Mouse (Mus musculus) E14TG2a.4 (cell line): ENCODE measurements around the gene Sfn.

Experiments used
- H3K27me3 ChIP-seq: 2 replicates; pipeline ENCODE4 v1.6.1; 2014; ENCODE audit warnings: low read length, control low read depth; ENCODE audit not compliant: insufficient read depth
- H3K36me3 ChIP-seq: 2 replicates; pipeline ENCODE4 v1.6.1; 2014; ENCODE audit warnings: low read length, control low read depth; ENCODE audit not compliant: insufficient read depth
- H3K4me1 ChIP-seq: replicated peaks from 2 replicates; pipeline ENCODE4 v1.6.1; 2014; ENCODE audit warnings: low read depth, low read length, control low read depth
- H3K4me3 ChIP-seq: replicated peaks from 2 replicates; pipeline ENCODE4 v1.5.1; 2014; ENCODE audit warnings: mild to moderate bottlenecking, low read length
- H3K9me3 ChIP-seq: 2 replicates; pipeline ENCODE4 v1.6.1; 2014; ENCODE audit warnings: low read length, control low read depth
- CTCF ChIP-seq: conservative IDR thresholded peaks from 2 replicates; pipeline ENCODE4 v1.5.1; 2014; ENCODE audit warnings: low read length
- NANOG ChIP-seq: IDR thresholded peaks from 2 replicates; pipeline ENCODE4 v1.6.1; 2014; ENCODE audit warnings: borderline replicate concordance, low read length, mixed read lengths
- POU5F1 ChIP-seq: IDR thresholded peaks from 2 replicates; pipeline ENCODE4 v1.6.1; 2014; ENCODE audit warnings: low read length, borderline replicate concordance

Sfn gene

DNA sequence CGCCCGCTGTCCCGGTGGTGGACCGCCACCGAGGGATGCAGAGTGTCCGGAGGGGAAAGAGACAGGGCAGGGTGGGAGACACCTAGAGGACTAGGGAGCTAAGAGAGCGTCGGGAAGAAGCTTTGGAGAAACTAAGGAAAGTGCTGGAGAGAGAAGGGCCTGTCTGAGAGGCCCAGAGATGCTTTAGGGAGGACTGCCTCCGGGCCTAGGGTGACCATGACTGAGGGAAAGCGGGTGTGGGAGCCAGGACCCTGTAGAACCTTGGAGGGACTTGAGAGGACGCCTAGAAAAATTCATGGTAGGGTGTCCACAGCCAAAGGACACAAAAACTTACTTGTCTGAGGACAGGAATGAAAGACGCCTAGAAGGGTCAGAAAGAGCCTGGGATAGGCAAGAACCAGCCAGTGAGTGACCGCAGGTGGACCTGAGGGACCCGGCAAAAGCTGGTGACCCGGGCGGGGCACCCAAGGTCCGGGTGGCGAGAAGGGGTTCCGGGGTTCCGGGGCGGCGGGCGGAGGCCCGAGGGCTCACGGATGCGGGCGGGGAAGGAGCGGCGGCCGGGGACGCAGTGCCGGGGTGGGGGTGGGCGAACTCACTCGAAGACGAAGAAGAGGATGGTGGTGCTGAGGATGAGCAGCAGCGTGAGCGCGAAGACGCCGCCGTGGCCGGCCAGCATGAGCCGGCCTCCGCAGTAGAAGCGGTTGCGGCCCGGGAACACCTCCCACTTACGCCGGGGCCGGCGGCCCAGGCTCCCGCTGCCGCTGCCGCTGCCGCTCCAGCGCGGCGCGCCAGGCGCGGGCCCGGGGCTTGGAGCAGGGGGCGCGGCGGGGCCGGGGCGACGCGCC is 30.7 kb upstream of the Sfn start:
- H3K4me1 ChIP-seq, result peaks cover 65% of the 10 kb centered on the region
- H3K27me3 ChIP-seq, result no peaks in the 10 kb centered on the region
- no peaks in the 10 kb centered on the region for H3K9me3 ChIP-seq
- TF ChIP-seq POU5F1, result no peak
- TF ChIP-seq CTCF, result no peak
- TF ChIP-seq NANOG, result no peak
- peaks cover 31% of the 10 kb centered on the region for H3K36me3 ChIP-seq
- peak overlapping the region; percentile 88 for H3K4me3 ChIP-seq

DNA sequence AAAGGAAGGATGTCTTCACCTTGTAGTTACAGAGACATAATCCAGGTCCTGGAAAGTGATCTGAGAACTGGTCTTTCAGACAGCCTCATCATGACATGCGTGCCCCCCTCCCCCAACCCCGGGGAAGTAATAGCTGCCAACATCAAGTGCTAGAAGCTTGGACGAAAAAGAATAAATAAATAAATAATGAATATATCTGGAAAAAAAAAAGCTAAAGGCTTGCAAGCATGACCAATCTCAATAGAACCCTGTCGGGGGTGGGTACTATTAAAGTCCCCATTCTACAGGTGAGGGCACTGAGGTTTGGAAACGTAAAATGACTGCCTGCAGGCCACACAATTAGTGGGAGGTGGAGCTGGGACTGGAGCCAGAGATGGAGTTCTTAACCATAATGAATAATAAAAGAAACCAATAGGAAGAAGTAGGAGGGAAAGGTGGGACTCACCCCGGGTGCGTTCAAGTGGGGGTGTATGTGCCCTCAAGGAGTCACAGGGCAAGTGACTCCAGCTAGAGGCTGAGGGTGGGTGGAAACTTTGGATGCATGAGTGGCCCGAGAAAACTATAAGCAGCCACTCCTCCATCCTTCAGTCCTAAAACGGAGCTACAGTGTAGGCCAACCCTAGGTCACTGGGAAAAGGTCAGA is 29.9 kb upstream of the Sfn start:
- no peaks in the 10 kb centered on the region for H3K9me3 ChIP-seq
- no peaks in the 10 kb centered on the region for H3K27me3 ChIP-seq
- peak overlapping the region; percentile 88 for H3K4me3 ChIP-seq
- TF ChIP-seq NANOG (no peak), POU5F1 (no peak), CTCF (no peak)
- peaks cover 34% of the 10 kb centered on the region for H3K36me3 ChIP-seq
- H3K4me1 ChIP-seq, result peaks cover 70% of the 10 kb centered on the region

DNA sequence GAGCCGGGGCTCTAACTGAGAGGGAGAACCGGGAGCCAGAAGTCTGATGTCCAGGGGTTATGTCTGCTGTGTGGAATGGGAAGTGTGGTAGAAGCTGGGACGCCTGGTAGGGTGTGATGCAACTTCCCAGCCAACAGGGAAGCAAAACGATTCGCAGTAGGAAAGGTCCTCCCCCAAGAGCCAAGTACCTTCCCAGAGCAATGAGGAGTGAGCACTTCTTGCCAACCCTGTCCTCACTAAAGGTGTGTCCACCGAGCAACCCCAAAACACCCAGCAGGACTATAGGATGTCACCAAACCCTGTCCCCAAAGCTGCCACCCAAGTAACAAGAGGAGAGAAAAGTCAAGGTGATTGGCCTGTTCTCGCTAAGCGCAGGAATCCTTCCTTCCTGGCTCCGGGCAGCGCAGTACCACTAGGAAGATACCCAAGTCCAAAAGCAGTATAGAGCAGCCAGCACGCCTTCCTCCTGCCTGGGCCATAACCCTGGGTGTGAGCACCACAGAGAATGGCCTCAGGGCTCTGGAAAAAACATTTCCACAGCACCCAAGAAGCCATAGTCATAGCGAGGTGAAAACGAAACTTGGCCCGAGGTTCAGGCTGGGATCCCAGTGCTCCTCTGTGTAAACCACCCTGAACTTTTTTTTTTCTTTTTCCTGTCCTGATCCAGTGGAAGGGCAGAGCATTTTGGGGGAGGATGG is 29.3 kb upstream of the Sfn start:
- Histone ChIP-seq H3K4me1 (peaks cover 76% of the 10 kb centered on the region), H3K36me3 (peaks cover 41% of the 10 kb centered on the region), H3K4me3 (peak overlapping the region; percentile 88), H3K27me3 (no peaks in the 10 kb centered on the region), H3K9me3 (no peaks in the 10 kb centered on the region)
- TF ChIP-seq POU5F1, result no peak
- no peak for TF ChIP-seq CTCF
- no peak for TF ChIP-seq NANOG

DNA sequence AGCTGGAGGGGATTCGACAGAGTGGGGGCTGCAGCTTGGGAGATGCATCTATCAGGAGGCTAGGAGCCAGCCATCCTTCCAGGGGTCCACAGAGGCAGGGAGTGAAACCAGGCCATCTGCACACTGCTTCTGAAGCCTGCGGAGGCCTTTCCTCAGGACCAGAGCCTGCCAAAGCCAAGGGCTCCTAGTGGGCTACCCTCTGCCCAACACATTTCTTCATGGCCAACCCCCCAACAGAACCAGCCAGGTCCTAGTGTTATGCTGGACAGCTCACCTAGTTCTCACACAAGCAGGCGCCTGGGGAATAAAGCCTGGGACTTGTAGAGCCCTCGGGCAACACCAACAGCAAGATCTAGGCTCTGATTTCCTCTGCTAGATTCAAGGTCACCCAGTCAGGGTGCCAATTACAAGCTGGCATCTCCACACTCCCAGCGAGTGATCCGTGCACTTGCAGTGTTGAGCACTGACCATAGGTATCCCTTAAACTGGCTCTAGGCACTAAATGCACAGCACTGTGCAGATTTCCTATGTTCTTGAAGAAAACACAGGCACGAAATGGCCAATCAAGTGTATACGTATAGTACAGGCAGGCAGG is 28.5 kb upstream of the Sfn start:
- H3K27me3 ChIP-seq, result no peaks in the 10 kb centered on the region
- peaks cover 80% of the 10 kb centered on the region for H3K4me1 ChIP-seq
- no peaks in the 10 kb centered on the region for H3K9me3 ChIP-seq
- TF ChIP-seq CTCF (no peak), POU5F1 (no peak), NANOG (no peak)
- peaks cover 45% of the 10 kb centered on the region for H3K36me3 ChIP-seq
- H3K4me3 ChIP-seq, result peak overlapping the region; percentile 88

DNA sequence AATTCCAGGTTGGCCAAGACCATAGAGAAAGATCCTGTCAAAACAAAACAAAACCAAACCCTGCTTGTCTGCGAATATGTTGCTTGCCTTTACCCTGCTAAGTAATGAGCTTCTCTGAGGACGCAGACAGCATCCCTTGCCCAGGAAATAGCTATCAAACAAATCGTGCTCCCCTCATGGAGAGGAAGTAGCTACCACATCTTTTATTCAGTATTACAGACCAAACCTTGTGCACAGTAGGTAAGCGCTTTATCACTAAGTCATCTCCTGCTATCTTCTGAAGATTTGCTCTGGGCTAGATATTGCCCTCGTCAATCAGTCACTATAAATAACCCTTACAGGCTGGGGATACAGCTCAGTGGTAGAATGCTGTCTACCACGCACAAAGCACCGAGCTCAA is 27.2 kb upstream of the Sfn start:
- peaks cover 53% of the 10 kb centered on the region for H3K36me3 ChIP-seq
- no peak for TF ChIP-seq CTCF
- no peak for TF ChIP-seq NANOG
- TF ChIP-seq POU5F1, result no peak
- H3K27me3 ChIP-seq, result no peaks in the 10 kb centered on the region
- no peak overlapping the region for H3K4me3 ChIP-seq
- H3K4me1 ChIP-seq, result peaks cover 83% of the 10 kb centered on the region
- no peaks in the 10 kb centered on the region for H3K9me3 ChIP-seq

DNA sequence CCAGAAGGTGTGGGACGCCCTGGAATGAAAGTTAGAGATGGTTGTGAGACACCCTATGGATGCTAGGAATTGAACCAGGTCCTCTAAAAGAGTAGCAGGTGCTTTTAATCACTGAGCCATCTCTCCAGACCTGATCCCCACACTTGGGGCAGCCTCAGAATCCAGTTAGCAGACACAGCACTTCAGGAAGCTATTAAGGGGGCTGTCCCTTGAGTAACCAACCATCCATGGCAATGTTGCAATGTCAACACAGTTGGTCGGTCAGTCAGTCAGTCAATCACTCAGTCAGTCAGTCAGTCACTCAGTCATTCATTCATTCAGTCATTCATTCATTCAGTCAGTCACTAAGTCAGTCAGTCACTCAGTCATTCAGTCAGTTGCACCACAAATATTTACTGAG is 26.5 kb upstream of the Sfn start:
- no peaks in the 10 kb centered on the region for H3K27me3 ChIP-seq
- peaks cover 86% of the 10 kb centered on the region for H3K4me1 ChIP-seq
- TF ChIP-seq NANOG (no peak), POU5F1 (no peak), CTCF (no peak)
- peaks cover 59% of the 10 kb centered on the region for H3K36me3 ChIP-seq
- no peak overlapping the region for H3K4me3 ChIP-seq
- H3K9me3 ChIP-seq, result no peaks in the 10 kb centered on the region

DNA sequence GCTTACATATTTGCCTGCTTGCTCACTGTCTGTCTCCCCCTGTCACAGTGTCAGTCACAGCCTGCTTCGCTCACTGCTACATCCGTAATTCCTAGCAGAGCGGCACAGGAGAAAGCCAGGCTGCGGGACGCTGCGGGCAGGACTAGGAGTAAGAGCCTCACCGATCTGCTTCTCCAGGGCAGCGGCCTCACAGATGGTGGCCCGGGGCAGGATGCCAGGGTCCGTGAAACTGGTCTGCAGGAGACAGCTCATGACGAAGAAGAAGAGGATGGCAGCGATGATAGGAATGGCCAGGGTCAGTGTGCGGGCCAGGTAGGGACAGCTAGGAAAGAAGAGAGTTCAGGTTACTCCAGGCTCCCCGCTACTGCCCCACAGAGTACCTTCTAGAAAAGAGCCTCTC is 25.1 kb upstream of the Sfn start:
- Histone ChIP-seq H3K27me3 (no peaks in the 10 kb centered on the region), H3K4me1 (peaks cover 89% of the 10 kb centered on the region), H3K9me3 (no peaks in the 10 kb centered on the region), H3K4me3 (peak overlapping the region; percentile 65), H3K36me3 (peaks cover 66% of the 10 kb centered on the region)
- TF ChIP-seq CTCF (no peak), NANOG (no peak)

DNA sequence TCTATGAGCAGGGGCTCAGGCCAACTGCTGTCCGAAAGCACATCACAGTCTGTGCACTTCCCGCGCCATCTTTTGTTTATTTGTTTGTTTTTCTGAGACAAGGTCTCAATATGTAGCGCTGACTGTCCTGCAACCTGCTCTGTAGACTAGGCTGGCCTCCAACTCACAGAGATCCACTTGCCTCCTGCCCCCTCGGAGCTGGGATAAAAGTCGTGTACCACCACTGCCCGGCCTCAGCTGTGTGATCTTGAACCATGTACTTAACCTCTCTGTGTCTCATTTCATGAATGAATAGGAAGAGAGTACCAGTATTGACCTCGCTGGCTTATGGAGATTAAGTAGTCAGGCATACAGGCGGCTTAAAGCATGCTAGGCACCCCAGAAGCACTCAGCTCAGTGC is 24.7 kb upstream of the Sfn start:
- H3K4me1 ChIP-seq, result peaks cover 89% of the 10 kb centered on the region
- TF ChIP-seq CTCF (no peak), NANOG (no peak), POU5F1 (no peak)
- peaks cover 65% of the 10 kb centered on the region for H3K36me3 ChIP-seq
- peak overlapping the region; percentile 65 for H3K4me3 ChIP-seq
- H3K9me3 ChIP-seq, result no peaks in the 10 kb centered on the region
- no peaks in the 10 kb centered on the region for H3K27me3 ChIP-seq
